Mouse (Mus musculus) liver, adult 2 months (tissue): Measurements from ENCODE around the gene Zfp941. TPM values are rescaled to one million over a fixed set of nuclear protein-coding genes. Genes with fewer than 3 reads are reported as not detected.
A peak's percentile ranks its signal among the peaks of the same experiment; 100 is the strongest.

ENCODE experiments used
- DNase-seq: peaks from one replicate; pipeline ENCODE4 v3.0.0-alpha.2; 2011; ENCODE audit warnings: low read depth, low spot score; ENCODE audit errors: extremely low read depth
- H3K27ac ChIP-seq: fragments of 200-500 bp; replicated peaks from 2 replicates; pipeline ENCODE4 v1.5.1; 2012; ENCODE audit warnings: low read depth, mild to moderate bottlenecking, control low read depth, inconsistent platforms, low read length; ENCODE audit not compliant: insufficient read depth
- H3K27me3 ChIP-seq: fragments of 200-500 bp; 2 replicates; pipeline ENCODE4 v1.6.1; 2012; ENCODE audit warnings: mild to moderate bottlenecking, moderate library complexity, low read length, inconsistent platforms; ENCODE audit not compliant: control insufficient read depth, insufficient read depth
- H3K36me3 ChIP-seq: fragments of 200-500 bp; 2 replicates; pipeline ENCODE4 v1.6.1; 2012; ENCODE audit warnings: low read length, inconsistent platforms; ENCODE audit not compliant: control insufficient read depth, insufficient read depth
- H3K4me1 ChIP-seq: fragments of 200-500 bp; 2 replicates; pipeline ENCODE4 v1.6.1; 2011; ENCODE audit warnings: low read length; ENCODE audit not compliant: control insufficient read depth, insufficient read depth
- H3K4me3 ChIP-seq: fragments of 200-500 bp; 2 replicates; pipeline ENCODE4 v1.5.1; 2011; ENCODE audit warnings: low read depth, mild to moderate bottlenecking, control low read depth, low read length, moderate library complexity; ENCODE audit not compliant: insufficient read depth
- H3K79me2 ChIP-seq: fragments of 200-500 bp; 2 replicates; pipeline ENCODE4 v1.6.1; 2012; ENCODE audit warnings: inconsistent platforms, mild to moderate bottlenecking, low read length, moderate library complexity; ENCODE audit not compliant: control insufficient read depth, insufficient read depth
- H3K9ac ChIP-seq: fragments of 200-500 bp; 2 replicates; pipeline ENCODE4 v1.6.1; 2012; ENCODE audit warnings: low read depth, mild to moderate bottlenecking, control low read depth, inconsistent platforms, low read length
- CTCF ChIP-seq: fragments of 200-500 bp; IDR thresholded peaks from 2 replicates; pipeline ENCODE4 v1.5.1; 2011; ENCODE audit warnings: low read depth, low read length, control low read depth
- POLR2A ChIP-seq: fragments of 200-500 bp; IDR thresholded peaks from 2 replicates; pipeline ENCODE4 v1.6.1; 2011; ENCODE audit warnings: low read length, control low read depth; ENCODE audit not compliant: insufficient read depth; ENCODE audit errors: extremely low read depth
- WGBS: fragments of 180-500 bp; shearing (Covaris S2); methylation state at CpG from one replicate; pipeline ENCODE4 v1.1.7; 2018; 5-methylcytosine and 5-hydroxymethylcytosine counted together
- polyA plus RNA-seq: library from polyadenylated mRNA; depleted of rRNA; stranded (reverse); fragments of >200 nt; gene quantifications from 2 replicates; pipeline ENCODE4 v1.2.3, GENCODE M21; 2012
- total RNA-seq: library from RNA; depleted of rRNA; stranded (reverse); fragments of >200 nt; gene quantifications from 2 replicates; pipeline ENCODE4 v1.2.3, GENCODE M21; 2014

The Zfp941 gene
- total and polyA plus RNA-seq, 2 experiments: 0.34 to 1.0 TPM

- H3K4me3 ChIP-seq: no peak overlapping the region
- H3K79me2 ChIP-seq: no peaks in the 10 kb centered on the region
- DNase-seq: no peak
- 73% methylated on average over 5 of the region's 5 CpGs for WGBS
- no peak overlapping the region for H3K9ac ChIP-seq
- no peaks in the 10 kb centered on the region for H3K27me3 ChIP-seq
- TF ChIP-seq POLR2A (no peak), CTCF (no peak)
- no peak overlapping the region for H3K27ac ChIP-seq
- H3K36me3 ChIP-seq: no peaks in the 10 kb centered on the region
- peaks cover 3% of the 10 kb centered on the region; the same call in 1 of the 2 replicates for H3K4me1 ChIP-seq
Measured at GRCm38 (mm10) chr7:140821305-140821652, 699 bp downstream of the Zfp941 start.

GRCm38 (mm10) chr7:140820173-140820572, 1.8 kb downstream of the Zfp941 start:
- H3K9ac ChIP-seq: no peak overlapping the region
- H3K27me3 ChIP-seq: no peaks in the 10 kb centered on the region
- H3K4me3 ChIP-seq: no peak overlapping the region
- TF ChIP-seq POLR2A (no peak), CTCF (no peak)
- no peak overlapping the region for H3K27ac ChIP-seq
- peaks cover 3% of the 10 kb centered on the region; the same call in 1 of the 2 replicates for H3K4me1 ChIP-seq
- no peak for DNase-seq
- no peaks in the 10 kb centered on the region for H3K79me2 ChIP-seq
- WGBS: 59% methylated on average over 4 of the region's 4 CpGs
- no peaks in the 10 kb centered on the region for H3K36me3 ChIP-seq

GRCm38 (mm10) chr7:140812850-140813249, 9.1 kb downstream of the Zfp941 start:
- H3K27me3 ChIP-seq: no peaks in the 10 kb centered on the region; the same call in 1 of the 2 replicates
- H3K27ac ChIP-seq: no peak overlapping the region
- no peak for DNase-seq
- no peak overlapping the region for H3K4me3 ChIP-seq
- H3K9ac ChIP-seq: no peak overlapping the region
- TF ChIP-seq CTCF (no peak), POLR2A (no peak)
- peaks cover 10% of the 10 kb centered on the region; the same call in 1 of the 2 replicates for H3K36me3 ChIP-seq
- no peaks in the 10 kb centered on the region for H3K4me1 ChIP-seq
- WGBS: 88% methylated on average over 12 of the region's 12 CpGs
- no peaks in the 10 kb centered on the region for H3K79me2 ChIP-seq

GRCm38 (mm10) chr7:140811714-140812113, 10.3 kb downstream of the Zfp941 start:
- Histone ChIP-seq H3K27me3 (no peaks in the 10 kb centered on the region; the same call in 1 of the 2 replicates), H3K27ac (no peak overlapping the region), H3K4me1 (no peaks in the 10 kb centered on the region), H3K36me3 (peaks cover 10% of the 10 kb centered on the region; the same call in 1 of the 2 replicates), H3K9ac (no peak overlapping the region), H3K4me3 (no peak overlapping the region), H3K79me2 (no peaks in the 10 kb centered on the region)
- TF ChIP-seq CTCF (no peak), POLR2A (no peak)
- DNase-seq: no peak
- WGBS: 93% methylated on average over 13 of the region's 13 CpGs

GRCm38 (mm10) chr7:140810496-140810895, 11.5 kb downstream of the Zfp941 start:
- Histone ChIP-seq H3K79me2 (no peaks in the 10 kb centered on the region), H3K9ac (no peak overlapping the region), H3K36me3 (peaks cover 10% of the 10 kb centered on the region; the same call in 1 of the 2 replicates), H3K4me3 (no peak overlapping the region), H3K4me1 (no peaks in the 10 kb centered on the region; the same call in 1 of the 2 replicates), H3K27ac (no peak overlapping the region), H3K27me3 (no peaks in the 10 kb centered on the region; the same call in 1 of the 2 replicates)
- WGBS: 88% methylated on average over 6 of the region's 6 CpGs
- DNase-seq: no peak
- TF ChIP-seq CTCF (peak; percentile 46; the same call in 1 of the 2 replicates), POLR2A (no peak)

- H3K27ac ChIP-seq: no peak overlapping the region
- no peaks in the 10 kb centered on the region for H3K27me3 ChIP-seq
- no peaks in the 10 kb centered on the region; the same call in 1 of the 2 replicates for H3K4me1 ChIP-seq
- H3K9ac ChIP-seq: no peak overlapping the region
- no peaks in the 10 kb centered on the region for H3K36me3 ChIP-seq
- TF ChIP-seq CTCF (peak; percentile 94), POLR2A (no peak)
- peak; percentile 90 for DNase-seq
- no peak overlapping the region for H3K4me3 ChIP-seq
- no peaks in the 10 kb centered on the region for H3K79me2 ChIP-seq
- WGBS: 7% methylated on average over 1 of the region's 1 CpGs
Measured at GRCm38 (mm10) chr7:140805704-140806103, 16.3 kb downstream of the Zfp941 start.
